Mouse (Mus musculus) G1E (cell line): ENCODE results near the gene Rpl18. TPM values are rescaled to one million over a fixed set of nuclear protein-coding genes. Genes with fewer than 3 reads are reported as not detected.

ENCODE experiments used
- ATAC-seq: 2 replicates; pipeline ENCODE4 v1.8.0; 2016; ENCODE audit warnings: mild to moderate bottlenecking; ENCODE audit not compliant: insufficient number of reproducible peaks, poor library complexity, low FRiP score, severe bottlenecking; ENCODE audit errors: extremely low read depth
- DNase-seq: peaks from one replicate; pipeline ENCODE4 v3.0.0; 2012; ENCODE audit warnings: low spot score
- H3K27me3 ChIP-seq: 2 replicates; pipeline ENCODE4 v1.6.1; 2012; ENCODE audit warnings: mild to moderate bottlenecking, low read length, inconsistent platforms; ENCODE audit not compliant: insufficient read depth
- H3K36me3 ChIP-seq: replicated peaks from 2 replicates; pipeline ENCODE3; 2012; ENCODE audit warnings: mild to moderate bottlenecking, inconsistent platforms
- H3K4me1 ChIP-seq: 2 replicates; pipeline ENCODE4 v1.6.1; 2012; ENCODE audit warnings: low read depth, low read length, inconsistent platforms, mixed read lengths; ENCODE audit not compliant: insufficient read depth
- H3K4me3 ChIP-seq: 2 replicates; pipeline ENCODE4 v1.5.1; 2012; ENCODE audit warnings: low read depth, mild to moderate bottlenecking, inconsistent platforms, low read length, moderate library complexity, mixed read lengths
- H3K9me3 ChIP-seq: replicated peaks from 2 replicates; pipeline ENCODE4 v1.6.1; 2012; ENCODE audit warnings: inconsistent platforms
- CTCF ChIP-seq: IDR thresholded peaks from 2 replicates; pipeline ENCODE4 v1.5.1; 2012; ENCODE audit warnings: low read depth, low read length, inconsistent platforms, mixed read lengths
- GATA1 ChIP-seq: IDR thresholded peaks from 2 replicates; pipeline ENCODE4 v1.6.1; 2012; ENCODE audit warnings: borderline replicate concordance, low read length, inconsistent platforms, mixed read lengths
- GATA2 ChIP-seq: IDR thresholded peaks from 2 replicates; pipeline ENCODE4 v1.6.1; 2012; ENCODE audit warnings: low read depth, low read length, inconsistent platforms, borderline replicate concordance
- POLR2AphosphoS5 ChIP-seq: IDR thresholded peaks from 2 replicates; pipeline ENCODE4 v1.6.1; 2012; ENCODE audit warnings: low read depth, low read length, inconsistent platforms; ENCODE audit not compliant: insufficient replicate concordance
- TAL1 ChIP-seq: conservative IDR thresholded peaks from 2 replicates; pipeline ENCODE4 v1.6.1; 2012; ENCODE audit warnings: low read depth, low read length, inconsistent platforms, mixed read lengths
- polyA plus RNA-seq: library from polyadenylated mRNA; stranded (reverse); fragments of >175 nt; gene quantifications from 2 replicates; pipeline ENCODE4 v1.2.3, GENCODE M21; 2012
- total RNA-seq, 2 experiments: library from RNA; stranded (forward) in 1 of 2; stranded (reverse) in 1 of 2; fragments of 200-1000 nt in 1 of 2; fragments of >200 nt in 1 of 2; fragmentation: Nextera tagmentation in 1 of 2; gene quantifications; 2 replicates each; pipeline ENCODE4 v1.2.3; 2014 to 2017

Gene Rpl18
- total and polyA plus RNA-seq, 3 experiments: 1,837 to 14,383 (median 3,291) TPM

DNA sequence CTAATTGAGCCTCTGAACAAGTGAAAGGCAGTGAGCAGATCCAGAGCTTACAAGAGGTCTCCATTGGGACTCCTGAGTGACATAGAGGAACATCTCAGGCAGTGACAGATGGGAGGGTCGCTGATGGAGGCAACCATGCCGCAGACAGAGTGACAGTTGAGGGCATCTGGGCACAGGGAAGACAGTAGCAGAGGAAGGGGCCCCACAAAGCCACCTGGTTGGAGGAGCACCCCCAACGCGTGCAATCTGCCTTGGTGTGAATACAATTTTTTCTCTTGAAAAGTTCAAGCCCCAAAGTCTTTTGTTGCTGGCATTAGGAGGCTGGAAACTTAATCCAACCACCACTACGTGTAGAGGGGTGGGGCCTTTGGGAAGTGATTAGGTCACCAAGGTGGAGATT lies 44.9 kb downstream of the Rpl18 start:
- no peaks in the 10 kb centered on the region for H3K9me3 ChIP-seq
- TF ChIP-seq CTCF (no peak), GATA2 (no peak), TAL1 (no peak), GATA1 (no peak), POLR2AphosphoS5 (no peak)
- no peak for DNase-seq

GRCm38 (mm10) chr7:45765995-45766394 lies 50.7 kb downstream of the Rpl18 start:
- TF ChIP-seq CTCF: no peak
- TF ChIP-seq POLR2AphosphoS5: no peak
- TF ChIP-seq TAL1: no peak
- no peak for TF ChIP-seq GATA2
- ATAC-seq: no peak
- DNase-seq: no peak
- Histone ChIP-seq H3K36me3 (no peaks in the 10 kb centered on the region), H3K4me1 (no peaks in the 10 kb centered on the region), H3K9me3 (no peaks in the 10 kb centered on the region), H3K27me3 (peaks cover 3% of the 10 kb centered on the region; the same call in 1 of the 2 replicates), H3K4me3 (no peak overlapping the region)

More for the DNA sequence above, 44.9 kb downstream of the Rpl18 start:
- Histone ChIP-seq H3K36me3 (no peaks in the 10 kb centered on the region), H3K27me3 (peaks cover 10% of the 10 kb centered on the region), H3K4me1 (no peaks in the 10 kb centered on the region), H3K4me3 (no peak overlapping the region)
- ATAC-seq: no peak

DNA sequence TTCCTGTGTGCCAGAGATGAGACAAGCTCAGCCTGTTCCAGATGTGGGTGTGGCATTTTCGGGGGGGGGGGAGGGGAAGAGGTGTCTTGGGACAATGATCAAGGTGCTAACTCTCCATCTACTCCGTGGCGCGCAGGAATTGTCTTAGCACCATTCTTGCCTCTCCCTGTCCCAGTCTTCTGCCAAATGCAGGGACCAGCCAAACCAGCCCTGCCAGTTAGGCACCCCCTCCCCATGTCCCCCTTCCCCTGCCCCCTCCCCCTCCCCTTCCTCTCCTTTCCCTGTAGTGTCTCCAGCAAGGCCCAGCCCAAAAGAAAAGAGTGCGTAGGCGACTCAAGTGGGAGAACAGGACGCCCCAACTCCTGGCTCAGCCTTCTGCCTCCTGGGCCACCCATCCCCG lies 51.5 kb downstream of the Rpl18 start:
- Histone ChIP-seq H3K4me1 (no peaks in the 10 kb centered on the region), H3K9me3 (no peaks in the 10 kb centered on the region), H3K27me3 (peaks cover 6% of the 10 kb centered on the region), H3K4me3 (no peak overlapping the region), H3K36me3 (no peaks in the 10 kb centered on the region)
- DNase-seq (no peak), ATAC-seq (no peak)
- TF ChIP-seq TAL1 (no peak), GATA2 (no peak), CTCF (no peak), GATA1 (no peak), POLR2AphosphoS5 (no peak)

GRCm38 (mm10) chr7:45767500-45767899 lies 52.2 kb downstream of the Rpl18 start:
- ATAC-seq: no peak
- no peak for DNase-seq
- Histone ChIP-seq H3K36me3 (no peaks in the 10 kb centered on the region), H3K9me3 (no peaks in the 10 kb centered on the region), H3K27me3 (peaks cover 6% of the 10 kb centered on the region), H3K4me3 (no peak overlapping the region), H3K4me1 (no peaks in the 10 kb centered on the region)
- TF ChIP-seq GATA2: no peak
- no peak for TF ChIP-seq GATA1
- TF ChIP-seq CTCF: no peak
- TF ChIP-seq POLR2AphosphoS5: no peak
- no peak for TF ChIP-seq TAL1

Other genes starting within 250 kb of the Rpl18 start
Only the 20 nearest of the 33 such genes appear.
- gene Bcat2, start 145.3 kb upstream of the Rpl18 start, total RNA-seq (2014; fragmentation: Nextera tagmentation): 149 and 178 TPM in 2 replicates
- 45.9 and 47.0 TPM in 2 replicates for gene Bcat2, start 145.3 kb upstream of the Rpl18 start, total RNA-seq (2017)
- 73.1 and 114 TPM in 2 replicates for gene Bcat2, start 145.3 kb upstream of the Rpl18 start, polyA plus RNA-seq
- gene Fgf21, start 100.0 kb upstream of the Rpl18 start, total RNA-seq (2014; fragmentation: Nextera tagmentation): not detected in 2 replicates
- 0.16 TPM in 1 of 2 replicates, not detected in the other for gene Fgf21, start 100.0 kb upstream of the Rpl18 start, total RNA-seq (2017)
- not detected in 2 replicates for gene Fgf21, start 100.0 kb upstream of the Rpl18 start, polyA plus RNA-seq
- gene Fut1, start 98.2 kb upstream of the Rpl18 start, total RNA-seq (2014; fragmentation: Nextera tagmentation): not detected in 2 replicates
- gene Fut1, start 98.2 kb upstream of the Rpl18 start, total RNA-seq (2017): 0.16 TPM in 1 of 2 replicates, not detected in the other
- not detected in 2 replicates for gene Fut1, start 98.2 kb upstream of the Rpl18 start, polyA plus RNA-seq
- 0.68 TPM in 1 of 2 replicates, not detected in the other for gene Izumo1, start 93.6 kb upstream of the Rpl18 start, total RNA-seq (2014; fragmentation: Nextera tagmentation)
- gene Izumo1, start 93.6 kb upstream of the Rpl18 start, total RNA-seq (2017): 0.05 TPM in 1 of 2 replicates, not detected in the other
- gene Izumo1, start 93.6 kb upstream of the Rpl18 start, polyA plus RNA-seq: 0.10 and 0.12 TPM in 2 replicates
- 0.60 and 0.83 TPM in 2 replicates for gene Rasip1, start 88.0 kb upstream of the Rpl18 start, total RNA-seq (2014; fragmentation: Nextera tagmentation)
- gene Rasip1, start 88.0 kb upstream of the Rpl18 start, total RNA-seq (2017): 0.06 and 0.11 TPM in 2 replicates
- 0.90 and 0.95 TPM in 2 replicates for gene Rasip1, start 88.0 kb upstream of the Rpl18 start, polyA plus RNA-seq
- gene Mamstr, start 75.5 kb upstream of the Rpl18 start, total RNA-seq (2014; fragmentation: Nextera tagmentation): not detected in 2 replicates
- not detected in 2 replicates for gene Mamstr, start 75.5 kb upstream of the Rpl18 start, total RNA-seq (2017)
- not detected in 2 replicates for gene Mamstr, start 75.5 kb upstream of the Rpl18 start, polyA plus RNA-seq
- gene Fut2, start 49.1 kb upstream of the Rpl18 start, total RNA-seq (2014; fragmentation: Nextera tagmentation): not detected in 2 replicates
- gene Fut2, start 49.1 kb upstream of the Rpl18 start, total RNA-seq (2017): 0.38 TPM in 1 of 2 replicates, not detected in the other
- gene Fut2, start 49.1 kb upstream of the Rpl18 start, polyA plus RNA-seq: not detected in 2 replicates
- gene Ntn5, start 31.4 kb upstream of the Rpl18 start, total RNA-seq (2014; fragmentation: Nextera tagmentation): not detected in 2 replicates
- gene Ntn5, start 31.4 kb upstream of the Rpl18 start, total RNA-seq (2017): not detected in 2 replicates
- gene Ntn5, start 31.4 kb upstream of the Rpl18 start, polyA plus RNA-seq: 0.21 and 0.29 TPM in 2 replicates
- gene Sec1, start 21.1 kb upstream of the Rpl18 start, total RNA-seq (2014; fragmentation: Nextera tagmentation): not detected in 2 replicates
- not detected in 2 replicates for gene Sec1, start 21.1 kb upstream of the Rpl18 start, total RNA-seq (2017)
- gene Sec1, start 21.1 kb upstream of the Rpl18 start, polyA plus RNA-seq: 0.02 TPM in 1 of 2 replicates, not detected in the other
- gene Car11, start 15.6 kb upstream of the Rpl18 start, total RNA-seq (2014; fragmentation: Nextera tagmentation): 0.92 and 3.5 TPM in 2 replicates
- 0.16 and 0.58 TPM in 2 replicates for gene Car11, start 15.6 kb upstream of the Rpl18 start, total RNA-seq (2017)
- 0.63 and 0.78 TPM in 2 replicates for gene Car11, start 15.6 kb upstream of the Rpl18 start, polyA plus RNA-seq
- 22.8 and 30.2 TPM in 2 replicates for gene Dbp, start 10.4 kb upstream of the Rpl18 start, total RNA-seq (2014; fragmentation: Nextera tagmentation)
- 33.7 and 37.8 TPM in 2 replicates for gene Dbp, start 10.4 kb upstream of the Rpl18 start, total RNA-seq (2017)
- gene Dbp, start 10.4 kb upstream of the Rpl18 start, polyA plus RNA-seq: 18.0 and 23.0 TPM in 2 replicates
- 16.3 and 21.4 TPM in 2 replicates for gene Sphk2, start 2.5 kb downstream of the Rpl18 start, total RNA-seq (2014; fragmentation: Nextera tagmentation)
- 9.3 and 9.8 TPM in 2 replicates for gene Sphk2, start 2.5 kb downstream of the Rpl18 start, total RNA-seq (2017)
- 96.0 and 115 TPM in 2 replicates for gene Sphk2, start 2.5 kb downstream of the Rpl18 start, polyA plus RNA-seq
- gene Fam83e, start 5.8 kb downstream of the Rpl18 start, total RNA-seq (2014; fragmentation: Nextera tagmentation): 0.34 and 0.38 TPM in 2 replicates
- 1.2 and 1.3 TPM in 2 replicates for gene Fam83e, start 5.8 kb downstream of the Rpl18 start, total RNA-seq (2017)
- 0.49 and 0.77 TPM in 2 replicates for gene Fam83e, start 5.8 kb downstream of the Rpl18 start, polyA plus RNA-seq
- gene Spaca4, start 10.4 kb downstream of the Rpl18 start, total RNA-seq (2014; fragmentation: Nextera tagmentation): not detected in 2 replicates
- gene Spaca4, start 10.4 kb downstream of the Rpl18 start, total RNA-seq (2017): not detected in 2 replicates
- gene Spaca4, start 10.4 kb downstream of the Rpl18 start, polyA plus RNA-seq: not detected in 2 replicates
- gene Lmtk3, start 68.3 kb downstream of the Rpl18 start, total RNA-seq (2014; fragmentation: Nextera tagmentation): 1.1 TPM in 1 of 2 replicates, not detected in the other
- not detected in 2 replicates for gene Lmtk3, start 68.3 kb downstream of the Rpl18 start, total RNA-seq (2017)
- gene Lmtk3, start 68.3 kb downstream of the Rpl18 start, polyA plus RNA-seq: 0.03 TPM in 2 replicates
- not detected in 2 replicates for gene Sult2b1, start 69.2 kb downstream of the Rpl18 start, total RNA-seq (2014; fragmentation: Nextera tagmentation)
- gene Sult2b1, start 69.2 kb downstream of the Rpl18 start, total RNA-seq (2017): 0.05 and 0.35 TPM in 2 replicates
- gene Sult2b1, start 69.2 kb downstream of the Rpl18 start, polyA plus RNA-seq: not detected in 2 replicates
- 14.5 and 18.5 TPM in 2 replicates for gene Cyth2, start 99.1 kb downstream of the Rpl18 start, total RNA-seq (2014; fragmentation: Nextera tagmentation)
- 40.9 and 47.6 TPM in 2 replicates for gene Cyth2, start 99.1 kb downstream of the Rpl18 start, total RNA-seq (2017)
- gene Cyth2, start 99.1 kb downstream of the Rpl18 start, polyA plus RNA-seq: 85.5 and 121 TPM in 2 replicates
- 0.30 TPM in 1 of 2 replicates, not detected in the other for gene Kcnj14, start 109.3 kb downstream of the Rpl18 start, total RNA-seq (2014; fragmentation: Nextera tagmentation)
- 0.23 and 0.33 TPM in 2 replicates for gene Kcnj14, start 109.3 kb downstream of the Rpl18 start, total RNA-seq (2017)
- gene Kcnj14, start 109.3 kb downstream of the Rpl18 start, polyA plus RNA-seq: 0.39 and 0.57 TPM in 2 replicates
- gene Grwd1, start 115.5 kb downstream of the Rpl18 start, total RNA-seq (2014; fragmentation: Nextera tagmentation): 10.2 and 16.9 TPM in 2 replicates
- 20.6 and 21.9 TPM in 2 replicates for gene Grwd1, start 115.5 kb downstream of the Rpl18 start, total RNA-seq (2017)
- gene Grwd1, start 115.5 kb downstream of the Rpl18 start, polyA plus RNA-seq: 62.9 and 72.8 TPM in 2 replicates
- gene Kdelr1, start 157.3 kb downstream of the Rpl18 start, total RNA-seq (2014; fragmentation: Nextera tagmentation): 125 and 135 TPM in 2 replicates
- 54.8 and 55.2 TPM in 2 replicates for gene Kdelr1, start 157.3 kb downstream of the Rpl18 start, total RNA-seq (2017)
- 209 and 350 TPM in 2 replicates for gene Kdelr1, start 157.3 kb downstream of the Rpl18 start, polyA plus RNA-seq